Mouse (Mus musculus) left cerebral cortex, postnatal 36 days (tissue): ENCODE data around the gene Olfr248. TPM values are rescaled to one million over a fixed set of nuclear protein-coding genes. Genes with fewer than 3 reads are reported as not detected.
"Not testable (repeated sequence)": the region's sequence is repeated elsewhere in the genome, so short reads cannot be mapped to it uniquely, and the experiment has no call there.

Experiments
- DNase-seq, 2 experiments: peaks; one replicate each; pipeline ENCODE4 v3.0.0; 2021 to 2022; ENCODE audit warnings: low spot score in 2 of 2, mixed read lengths in 1 of 2
- intact Hi-C: fragments of 180-260 bp; cut with DNase I; formaldehyde crosslinking; loops from one replicate; pipeline ENCODE4 v1.15.1; 2025
- total RNA-seq, 2 experiments: library from RNA; stranded (reverse); gene quantifications; 2 replicates each; pipeline ENCODE4 v1.2.3; 2021

Gene Olfr248
- not detected for total RNA-seq

DNA sequence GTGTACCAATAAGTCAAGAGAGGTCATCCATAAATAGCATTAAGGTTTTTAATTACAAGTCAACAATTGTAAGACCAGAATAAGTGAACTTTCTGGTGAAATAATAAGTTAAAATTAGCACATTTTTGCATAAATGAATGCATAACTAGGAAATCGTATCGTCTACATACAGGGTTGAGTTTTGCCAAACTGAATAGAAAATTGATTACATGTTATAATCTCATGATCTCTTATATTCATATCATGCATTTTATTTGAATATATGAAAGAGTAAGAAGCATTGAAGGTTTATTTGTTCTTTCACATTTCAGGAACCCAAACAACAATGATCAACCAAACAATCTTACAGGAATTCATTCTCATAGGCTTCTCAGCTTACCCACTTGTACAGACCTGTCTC is at the start of gene Olfr248:
Gene Olfr248, plus strand, starts transcription at position 301 of the 400 bp plus-strand sequence.
- intact Hi-C loops = no loop called here
- no peak for DNase-seq

DNA sequence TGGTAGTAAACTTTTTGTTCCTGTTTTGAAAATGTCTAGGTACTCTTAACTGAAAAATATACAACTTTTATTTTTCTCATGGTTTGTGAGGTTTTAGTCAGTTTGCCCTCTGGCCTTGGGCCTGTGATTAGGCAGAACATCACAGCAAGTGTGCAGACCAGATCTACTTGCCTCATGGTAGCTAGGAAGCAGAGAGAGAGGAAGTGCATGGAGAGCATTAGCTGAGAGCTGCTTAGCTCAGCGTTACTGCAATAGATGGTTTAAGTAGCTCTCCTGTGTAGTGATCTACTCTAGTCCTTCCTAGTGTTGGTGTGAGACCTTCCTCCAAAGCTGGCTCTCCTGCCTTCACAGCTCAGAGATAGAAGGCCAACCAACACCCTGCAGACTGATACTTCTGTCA is 37.2 kb upstream of the Olfr248 start:
- DNase-seq, intact Hi-C loops: not testable (repeated sequence)

DNA sequence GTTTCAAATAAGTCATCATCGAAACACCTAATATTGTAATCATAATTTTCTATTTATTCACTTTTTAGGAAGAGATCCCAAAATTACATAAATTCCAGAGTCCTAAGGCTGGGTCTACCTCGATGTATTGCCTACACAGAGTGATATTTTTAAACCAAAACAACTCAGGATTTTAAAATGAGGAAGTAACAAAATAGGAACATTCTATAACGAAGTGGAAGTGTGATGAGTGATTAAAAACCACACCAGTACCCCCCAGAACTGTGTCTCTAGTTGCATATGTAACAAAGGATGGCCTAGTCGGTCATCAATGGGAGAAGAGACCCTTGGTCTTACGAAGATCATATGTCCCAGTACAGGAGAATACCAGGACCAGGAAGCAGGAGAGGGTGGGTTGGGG is 36.2 kb upstream of the Olfr248 start:
- DNase-seq = no peak

DNA sequence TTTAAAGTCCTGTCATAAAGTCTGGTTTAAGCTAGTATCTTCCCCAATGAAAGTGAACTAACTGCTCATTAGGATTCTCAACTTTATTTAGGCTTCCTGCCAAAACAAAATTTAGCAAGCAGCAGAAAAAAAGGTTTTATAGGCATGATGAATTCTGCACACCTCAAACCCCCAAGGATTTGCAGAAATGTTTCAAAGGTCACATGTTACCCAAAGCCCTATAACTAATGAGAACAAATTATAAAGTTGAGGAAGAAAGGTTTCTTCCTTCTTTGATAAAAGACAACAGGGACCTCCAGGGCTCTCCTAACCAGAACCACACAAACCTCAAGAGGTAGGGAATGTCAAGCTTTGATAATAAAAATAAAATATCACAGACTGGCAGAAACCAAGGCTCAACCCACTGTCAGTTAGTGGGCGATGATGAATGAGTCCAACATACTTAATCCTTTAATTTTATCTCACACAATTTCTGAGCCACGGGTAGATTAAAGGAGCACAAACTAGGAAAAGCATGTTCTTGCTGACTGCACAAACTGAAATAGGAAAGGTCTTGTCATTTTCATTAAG is 25.9 kb upstream of the Olfr248 start, which contains the start of gene Olfr417:
Gene Olfr417, plus strand, starts transcription at position 241 of the 570 bp plus-strand sequence.
- intact Hi-C loops = no loop called here
- DNase-seq = no peak

More for the DNA sequence above, 36.2 kb upstream of the Olfr248 start:
- intact Hi-C loops = no loop called here

DNA sequence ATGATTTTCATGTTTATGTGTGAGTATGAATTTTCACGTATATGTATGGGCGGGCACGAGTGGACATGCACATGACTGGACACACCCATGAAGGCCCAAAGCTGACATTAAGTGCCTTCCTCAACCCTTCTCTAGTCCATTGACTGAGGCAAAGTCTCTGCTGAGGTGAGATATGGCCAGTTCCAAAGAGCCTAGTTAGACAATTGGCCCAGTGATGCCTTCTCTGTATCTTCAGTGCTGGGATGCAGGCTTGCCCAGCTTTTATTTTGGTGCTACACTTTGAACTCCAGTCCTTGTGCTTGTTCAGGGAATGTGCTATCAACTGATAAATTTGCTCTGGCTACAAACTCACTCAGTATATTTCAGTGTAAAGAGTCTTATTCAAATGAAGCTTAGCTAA is 17.0 kb upstream of the Olfr248 start:
- no peak for DNase-seq
- intact Hi-C loops = no loop called here

DNA sequence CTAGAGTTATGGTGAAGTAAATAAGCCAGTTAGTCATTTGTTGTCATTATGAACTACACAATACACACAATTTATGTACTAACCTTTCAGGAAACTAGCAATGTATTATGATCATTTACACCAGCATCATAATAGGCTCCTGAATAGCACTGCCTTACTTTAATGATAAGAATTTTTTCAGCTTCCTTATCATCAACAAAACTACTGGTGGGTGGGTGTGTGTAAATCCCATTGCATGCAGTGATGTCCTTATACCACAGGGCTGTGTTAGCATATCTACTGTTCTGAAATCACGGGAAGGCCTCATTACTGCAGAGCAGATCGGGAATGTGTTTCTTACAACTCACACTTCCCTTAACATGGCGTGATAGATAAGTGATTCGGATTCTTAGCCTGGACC is 32.1 kb downstream of the Olfr248 start:
- intact Hi-C loops = no loop called here
- DNase-seq = no peak

DNA sequence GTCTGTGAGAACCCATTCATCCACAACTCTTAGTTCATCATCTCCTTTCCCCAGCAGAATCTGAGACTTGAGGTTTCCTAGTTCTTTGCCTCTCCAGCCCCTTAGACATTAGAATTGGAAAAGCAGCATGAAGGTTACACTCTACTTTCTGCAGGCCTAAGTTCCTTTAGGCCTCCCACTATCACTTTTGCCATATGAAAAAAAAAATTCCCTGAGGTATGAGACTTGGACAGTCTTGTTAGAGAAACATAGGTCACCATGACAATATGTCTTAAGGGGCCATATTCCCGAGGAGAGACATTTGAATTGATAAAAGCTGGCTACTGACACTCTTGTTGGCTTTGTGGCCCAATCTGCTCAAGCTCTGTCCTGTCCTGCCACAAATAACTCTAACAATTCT is 32.9 kb downstream of the Olfr248 start, which contains the start of gene Olfr414:
Gene Olfr414, plus strand, starts transcription at position 301 of the 400 bp plus-strand sequence.
- no peak for DNase-seq
- intact Hi-C loops = no loop called here

DNA sequence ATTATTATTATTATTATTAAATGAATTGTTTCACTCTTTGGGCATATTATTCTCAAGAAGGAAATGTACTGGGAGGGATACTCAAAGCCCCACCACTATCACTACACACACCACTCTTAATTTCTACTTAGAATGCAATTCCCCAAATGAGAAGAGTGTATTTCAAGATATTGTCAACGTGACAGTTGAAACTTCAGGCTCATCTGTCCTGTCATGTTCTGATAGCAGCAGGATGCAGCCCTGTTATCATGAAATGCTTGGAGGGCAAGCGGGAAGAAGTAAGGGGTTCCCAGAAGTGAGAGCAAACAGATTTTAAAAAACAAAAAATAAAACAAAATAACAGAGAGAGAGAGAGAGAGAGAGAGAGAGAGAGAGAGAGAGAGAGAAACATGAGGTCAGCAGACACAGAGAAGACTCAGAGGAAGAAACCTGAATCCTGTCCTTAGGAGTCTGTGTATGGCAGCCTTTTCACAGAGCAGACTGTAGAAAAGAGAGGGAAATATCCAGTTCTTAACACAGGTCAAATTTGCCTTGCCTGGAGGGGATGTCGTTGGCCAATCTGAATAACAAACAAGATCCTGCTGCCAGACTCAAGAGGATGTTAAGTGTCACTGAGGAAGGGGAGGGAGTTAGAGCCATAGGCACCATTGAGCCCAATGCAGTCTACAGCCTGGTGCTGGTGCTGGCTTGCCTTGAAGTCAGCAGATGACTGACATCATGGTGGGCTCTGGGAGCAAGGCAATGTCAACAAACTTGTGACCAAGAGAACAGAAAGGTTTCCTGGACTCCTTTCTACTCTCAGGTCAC is 35.5 kb downstream of the Olfr248 start:
- DNase-seq = no peak
- intact Hi-C loops = no loop called here

DNA sequence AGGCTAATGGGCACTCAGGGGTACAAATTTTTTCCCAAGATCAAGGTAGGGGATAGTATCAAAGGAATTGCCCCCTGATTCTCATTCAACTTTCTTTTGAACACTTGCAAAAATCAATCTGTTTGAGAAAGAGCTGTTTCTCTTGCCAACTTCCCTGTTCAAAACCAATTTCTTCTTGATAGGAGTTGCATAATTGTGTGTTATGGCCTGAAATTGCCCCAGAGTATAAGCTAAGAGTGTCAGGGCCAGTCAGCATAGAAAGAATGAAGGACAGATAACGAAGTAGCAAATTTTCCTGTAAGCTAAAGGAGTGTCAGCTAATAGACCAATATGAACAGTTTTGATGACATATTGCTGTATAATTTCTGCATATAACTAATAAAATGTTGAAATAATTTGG is 36.6 kb downstream of the Olfr248 start:
- DNase-seq = no peak
- intact Hi-C loops = no loop called here

DNA sequence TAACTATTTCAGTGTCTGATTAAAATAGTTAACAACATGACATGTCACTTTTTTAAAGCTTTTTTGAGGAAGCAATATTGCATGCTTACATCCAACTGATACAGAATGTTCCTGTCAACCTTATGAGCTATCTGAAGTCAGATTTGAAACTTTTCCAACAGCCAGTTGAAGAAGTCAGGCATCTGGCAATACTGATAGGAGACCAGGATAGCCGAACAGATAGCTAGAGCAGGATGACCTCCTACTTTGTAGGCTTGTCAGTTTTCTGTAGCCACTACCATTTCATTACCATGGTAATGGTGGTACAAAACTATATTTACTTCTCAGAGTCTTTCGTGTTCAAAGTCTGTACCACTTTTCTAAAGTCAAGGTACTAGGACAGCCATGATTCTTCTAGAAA is 37.6 kb downstream of the Olfr248 start:
- intact Hi-C loops = no loop called here
- no peak for DNase-seq

DNA sequence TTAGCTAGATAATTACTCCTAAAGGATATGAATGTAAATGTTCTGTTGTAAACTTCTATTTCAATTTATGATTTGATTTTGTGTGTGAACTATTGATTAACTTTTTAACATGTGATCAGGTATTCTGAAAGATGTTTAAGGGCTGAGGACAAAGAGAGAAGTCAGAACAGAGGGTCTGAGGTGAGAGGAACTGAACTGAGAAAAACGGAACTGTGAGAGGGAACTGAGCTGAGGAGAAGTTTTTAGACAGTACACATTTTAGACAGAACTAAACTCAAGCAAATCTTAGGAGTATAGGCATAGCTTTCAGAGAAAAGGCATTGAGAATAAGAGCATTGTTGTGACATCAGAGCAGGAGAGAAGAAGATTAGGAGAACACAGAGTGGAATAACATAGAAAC is 43.3 kb downstream of the Olfr248 start:
- no peak for DNase-seq
- intact Hi-C loops = no loop called here

Other genes starting within 250 kb of the Olfr248 start
- not detected for gene Olfr420, start 235.4 kb upstream of the Olfr248 start, total RNA-seq
- under 1 TPM; 0.05 to 0.07 TPM for gene Spta1, start 218.3 kb upstream of the Olfr248 start, total RNA-seq
- not detected for gene Olfr419, start 139.0 kb upstream of the Olfr248 start, total RNA-seq
- gene Mptx1, start 60.5 kb upstream of the Olfr248 start, total RNA-seq = not detected
- gene Olfr417, start 25.9 kb upstream of the Olfr248 start, total RNA-seq = not detected
- gene Olfr414, start 33.0 kb downstream of the Olfr248 start, total RNA-seq = not detected
- gene Olfr220, start 51.0 kb downstream of the Olfr248 start, total RNA-seq = not detected
- 10 to 100 TPM; 79.9 to 80.9 TPM for gene Fmn2, start 110.8 kb downstream of the Olfr248 start, total RNA-seq